Mouse (Mus musculus): ENCODE results near the gene Ybx1. TPM values are rescaled to one million over a fixed set of nuclear protein-coding genes. Genes with fewer than 3 reads are reported as not detected.

The Ybx1 gene
- total RNA-seq, 2 experiments from 2014 or later, result 555 to 590 TPM

DNA sequence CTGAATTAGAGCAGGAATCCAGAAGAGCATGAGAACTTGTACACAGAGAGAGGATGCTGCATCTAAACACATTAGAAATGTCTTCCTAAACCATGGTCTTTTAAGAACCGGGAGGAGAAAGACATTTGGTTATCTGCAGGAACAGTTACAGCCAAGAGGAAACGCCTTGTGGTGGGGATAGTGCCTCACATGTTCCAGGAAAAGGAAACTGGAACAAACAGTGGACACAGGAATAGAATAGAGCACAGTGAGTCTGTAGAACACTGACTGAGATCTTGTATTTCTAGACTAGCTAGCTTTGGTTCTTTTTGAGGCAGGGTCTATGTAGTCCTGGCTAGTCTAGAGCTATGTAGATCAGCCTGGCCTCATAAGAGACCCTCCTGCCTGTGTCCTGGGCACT lies 19.2 kb downstream of the Ybx1 start:
- DNase-seq (ENCODE audit: low spot score in 2 of 2), result no peak

DNA sequence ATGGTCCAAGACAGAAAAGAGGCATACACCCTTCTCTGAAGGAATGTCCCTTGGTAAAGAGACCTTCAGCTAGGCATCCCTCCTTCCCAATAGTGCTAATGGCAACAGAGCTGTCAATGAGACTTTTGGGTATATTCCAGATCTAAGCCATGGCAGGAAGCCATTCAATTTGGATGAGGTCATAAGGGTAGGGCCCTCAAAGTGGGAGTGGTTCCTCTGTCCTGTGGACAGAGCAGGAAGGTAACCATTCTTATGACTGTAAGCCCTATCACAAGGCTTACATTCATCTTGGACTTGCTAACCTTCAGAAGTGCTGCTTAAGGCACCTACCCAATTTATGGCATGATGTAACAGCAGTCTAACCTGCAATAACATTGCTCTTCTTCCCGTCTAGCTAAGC lies 19.8 kb downstream of the Ybx1 start:
- no peak for DNase-seq (ENCODE audit: low spot score in 2 of 2)

- DNase-seq (ENCODE audit: low spot score in 2 of 2), result no peak
Observed at GRCm38 (mm10) chr4:119266606-119267005, 27.8 kb downstream of the Ybx1 start.

DNA sequence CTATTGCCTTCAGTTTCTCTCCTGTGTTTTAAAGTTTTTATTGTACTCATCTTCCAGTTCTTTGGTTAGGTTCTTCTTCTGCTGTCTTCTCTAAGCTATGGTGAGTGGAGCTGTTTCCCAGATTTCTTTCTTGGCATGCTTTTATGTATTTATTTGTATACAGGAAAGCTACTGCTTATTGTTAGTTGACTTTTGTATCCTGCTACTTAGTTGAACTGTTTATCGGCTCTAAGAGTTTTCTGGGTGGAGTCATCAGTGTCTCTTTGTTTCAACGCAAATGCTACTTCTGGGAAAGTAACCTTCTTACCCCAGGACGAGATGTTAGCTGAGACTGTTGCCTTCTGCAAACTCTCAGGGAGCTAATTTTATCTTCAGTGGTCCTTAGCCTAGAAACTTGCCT lies 30.9 kb downstream of the Ybx1 start:
- no peak for DNase-seq (ENCODE audit: low spot score in 2 of 2)

DNA sequence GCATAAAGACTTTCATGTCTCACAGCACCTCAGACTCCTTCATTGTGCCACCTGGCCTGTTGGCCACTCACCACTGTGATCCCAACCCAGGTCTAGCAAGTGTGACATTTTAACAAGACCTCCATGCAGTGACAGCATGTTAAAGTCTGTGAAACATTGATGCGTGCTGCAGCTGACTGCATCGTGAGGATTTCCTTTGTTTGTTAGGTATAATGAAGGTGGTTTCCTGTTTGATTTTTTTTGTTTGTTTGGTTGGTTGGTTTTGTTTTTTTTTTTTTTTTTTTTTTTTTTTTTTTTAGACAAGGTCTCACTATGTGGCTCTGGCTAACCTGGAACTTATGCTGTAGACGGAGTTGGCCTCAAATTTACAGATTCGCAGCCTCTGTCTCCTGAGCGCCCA lies 31.9 kb downstream of the Ybx1 start:
- DNase-seq (ENCODE audit: low spot score in 2 of 2), result no peak

DNA sequence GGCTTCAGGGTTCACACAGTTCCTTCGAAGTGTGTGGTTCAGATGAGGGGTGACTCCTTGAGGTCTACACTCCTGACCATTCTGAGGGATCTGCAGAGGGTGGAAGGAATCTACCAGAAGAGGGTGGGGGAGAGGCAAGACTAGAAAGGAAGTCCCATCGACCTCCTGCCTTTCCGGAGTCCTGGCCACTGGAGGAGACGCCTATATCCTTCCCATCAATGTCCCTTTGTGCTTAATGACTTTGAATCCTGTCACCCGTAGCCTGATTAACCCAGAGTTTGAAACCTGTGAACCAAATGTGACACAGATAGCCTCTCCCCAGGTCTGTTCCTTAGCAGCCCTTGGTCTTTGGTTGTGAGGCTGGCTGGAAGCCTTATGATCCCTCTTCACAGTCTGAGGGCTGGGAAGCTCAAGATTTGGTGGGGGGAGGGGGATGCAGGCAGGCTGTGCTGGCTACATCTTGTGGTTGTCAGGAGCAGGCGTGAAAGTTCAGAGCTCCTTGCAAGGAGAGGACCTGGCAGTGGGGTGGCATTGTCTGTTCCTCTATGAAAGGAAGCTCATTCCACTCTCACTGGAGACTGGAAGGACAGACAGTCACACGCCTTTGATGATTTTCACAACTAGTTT lies 33.2 kb downstream of the Ybx1 start:
- DNase-seq (ENCODE audit: low spot score in 2 of 2), result no peak

DNA sequence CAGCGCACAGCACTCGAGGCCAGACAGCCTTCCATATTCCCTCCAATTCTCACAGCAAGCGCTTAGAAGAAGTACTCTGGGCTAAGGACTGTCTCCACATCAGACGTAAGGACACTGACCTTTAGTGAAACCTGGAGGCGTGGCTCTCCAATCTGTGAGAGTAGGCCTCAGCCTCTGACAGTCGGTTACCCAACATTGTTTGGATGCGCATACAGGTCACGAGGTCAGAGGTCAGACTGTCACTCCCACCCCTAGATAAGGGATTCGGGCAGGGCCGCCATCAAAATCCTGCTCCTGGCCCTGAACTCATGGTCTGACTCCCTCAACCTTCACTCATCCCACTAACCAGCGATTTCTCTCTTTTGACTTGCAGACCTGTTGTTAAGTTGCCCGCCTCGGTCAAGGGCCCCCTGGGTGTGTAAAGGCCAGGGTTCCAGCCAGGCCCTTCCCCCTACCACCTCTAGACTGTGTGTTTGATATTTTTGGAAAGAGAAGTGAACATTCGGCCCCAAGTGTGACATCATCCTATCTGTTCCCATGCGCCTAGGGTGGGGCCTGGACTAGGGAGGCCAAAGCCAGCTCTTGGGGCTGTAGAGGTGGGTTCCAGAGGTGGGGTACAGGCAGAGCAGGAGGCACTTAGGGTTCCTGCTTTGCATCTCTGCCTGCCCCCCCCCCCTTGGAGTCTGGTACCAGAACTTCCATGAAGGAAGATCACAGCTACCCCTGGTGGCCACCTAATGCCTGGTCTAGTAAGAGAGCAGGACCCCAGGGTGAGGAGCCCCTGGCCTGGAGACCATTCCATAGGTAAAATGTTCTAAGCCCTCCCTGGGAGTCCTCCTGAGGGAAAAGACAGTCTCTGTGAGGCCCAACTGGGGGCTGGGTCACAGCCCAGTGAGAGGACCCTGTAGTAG lies 34.8 kb downstream of the Ybx1 start:
- no peak for DNase-seq (ENCODE audit: low spot score in 2 of 2)

- no peak for DNase-seq (ENCODE audit: low spot score in 2 of 2)
Observed at GRCm38 (mm10) chr4:119257083-119257482, 37.3 kb downstream of the Ybx1 start.

DNA sequence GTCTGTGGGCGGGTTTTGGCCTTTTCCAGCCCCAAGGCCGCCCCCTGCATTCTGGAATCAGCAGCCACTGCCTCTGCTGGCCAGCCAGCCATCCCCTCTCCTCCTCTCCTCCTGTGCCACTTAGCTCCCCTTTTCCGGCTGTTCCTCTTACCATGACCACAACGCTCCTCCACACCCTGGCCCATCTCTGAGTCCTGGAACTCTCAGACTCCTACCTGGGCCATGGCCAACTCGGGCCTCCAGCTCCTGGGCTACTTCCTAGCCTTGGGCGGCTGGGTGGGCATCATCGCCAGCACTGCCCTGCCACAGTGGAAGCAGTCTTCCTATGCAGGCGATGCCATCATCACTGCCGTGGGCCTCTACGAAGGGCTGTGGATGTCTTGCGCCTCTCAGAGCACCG lies 39.1 kb downstream of the Ybx1 start, which contains the start of gene Cldn19:
Gene Cldn19 (plus strand): TSS at position 64 of the 400 bp plus-strand sequence.
- no peak for DNase-seq (ENCODE audit: low spot score in 2 of 2)

DNA sequence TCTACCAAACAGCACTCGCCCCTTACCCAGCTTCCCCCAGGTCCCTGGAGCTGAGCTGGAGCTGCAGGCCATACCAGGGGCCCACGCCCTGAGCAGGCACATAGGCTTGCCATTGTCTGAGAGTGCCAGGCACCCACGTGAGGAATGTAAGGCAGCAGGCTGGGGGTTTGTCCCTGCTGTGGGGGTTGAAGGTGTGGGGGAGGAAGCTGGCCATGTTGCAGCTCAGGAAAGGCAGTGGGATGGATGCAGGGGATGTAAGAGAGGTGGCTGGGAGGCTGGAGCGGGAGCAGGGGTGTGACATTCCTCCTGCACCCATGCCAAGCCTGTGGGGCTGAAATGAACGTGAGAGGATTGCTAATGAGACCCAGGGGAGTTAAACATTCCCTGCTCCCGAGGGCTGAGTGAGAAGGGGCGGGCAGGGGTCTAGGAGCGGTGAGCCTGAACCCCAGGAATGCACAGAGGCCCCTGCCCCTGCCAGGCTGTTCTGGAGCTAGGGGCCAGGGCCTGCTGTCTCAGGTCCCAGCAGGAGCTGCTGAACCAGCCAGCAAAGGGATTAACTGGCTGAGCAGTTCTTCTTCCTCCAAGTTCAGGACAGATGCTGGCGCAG lies 40.3 kb downstream of the Ybx1 start:
- DNase-seq (ENCODE audit: low spot score in 2 of 2), result no peak

DNA sequence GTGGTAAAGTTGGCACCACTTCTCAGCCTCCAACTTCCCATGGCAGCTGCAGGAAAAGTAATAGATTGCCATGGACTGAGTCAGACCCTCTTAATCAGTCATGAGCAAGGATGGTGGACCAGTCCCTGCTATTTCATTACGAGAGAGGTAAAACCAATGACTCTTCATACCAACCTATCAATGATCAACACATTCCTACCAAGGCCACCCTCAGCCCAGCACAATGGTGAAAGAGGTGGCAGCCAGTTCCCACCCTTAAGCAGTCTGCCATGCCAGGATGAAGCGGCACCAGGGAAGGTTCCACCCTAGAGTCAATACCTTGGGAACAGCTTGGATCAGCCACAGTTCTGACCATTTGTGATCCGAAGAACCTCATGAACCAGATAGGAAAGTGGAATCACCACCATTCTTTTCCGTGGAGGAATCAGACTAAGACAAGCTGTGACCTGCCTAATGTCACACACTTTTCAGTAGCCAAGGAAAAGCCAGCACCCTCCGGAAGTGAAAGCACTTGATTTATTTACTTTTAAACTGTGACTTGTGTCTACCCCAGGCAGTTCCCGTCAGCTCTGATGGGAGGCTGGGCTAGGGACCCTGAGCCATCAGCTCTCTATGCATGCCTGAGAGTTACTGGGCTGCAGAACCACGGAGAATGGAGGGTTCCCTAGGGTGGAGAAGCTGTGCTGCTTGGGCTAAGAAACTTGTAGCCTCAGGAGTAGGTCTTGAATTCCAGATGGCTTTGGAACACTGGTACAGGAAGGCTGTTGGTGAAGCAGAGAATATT lies 42.2 kb downstream of the Ybx1 start:
- no peak for DNase-seq (ENCODE audit: low spot score in 2 of 2)

GRCm38 (mm10) chr4:119248407-119248965 lies 45.9 kb downstream of the Ybx1 start:
- no peak for DNase-seq (ENCODE audit: low spot score in 2 of 2)

DNA sequence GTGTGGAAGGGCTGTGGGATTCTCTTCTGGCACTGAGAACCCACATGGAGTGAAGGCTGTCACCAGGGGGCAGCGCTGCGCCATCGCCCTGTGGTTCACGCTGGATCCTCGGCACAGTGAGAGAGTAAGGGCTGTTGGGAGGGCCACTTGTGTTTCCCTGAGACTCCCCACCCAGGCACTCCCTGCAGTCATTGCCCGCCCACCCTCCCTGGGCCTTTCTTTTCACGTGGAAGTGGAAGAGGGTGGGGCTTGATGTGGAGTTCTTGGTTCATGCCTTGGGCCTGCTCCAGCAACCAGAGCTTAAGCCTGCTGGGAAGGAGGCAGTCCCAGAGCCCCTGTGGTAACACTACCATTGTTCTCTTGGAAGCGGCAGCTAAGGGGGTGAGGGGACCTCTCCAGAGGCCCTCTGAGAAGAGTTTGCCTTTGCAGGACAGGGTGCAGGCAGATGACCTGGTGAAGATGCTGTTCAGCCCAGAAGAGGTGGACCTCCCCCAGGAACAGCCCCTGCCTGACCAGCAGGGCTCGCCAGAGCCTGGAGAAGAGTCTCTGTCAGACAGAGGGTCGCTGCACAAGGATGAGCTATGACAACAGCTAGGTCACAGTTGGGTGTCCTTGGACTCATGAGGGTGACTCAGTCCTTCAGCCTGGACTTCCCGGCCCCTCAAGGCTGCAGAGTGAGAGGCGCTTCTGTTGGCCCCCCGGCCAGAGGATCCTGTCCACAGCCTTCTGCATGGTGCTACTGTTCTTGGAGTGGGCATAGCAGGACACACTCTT lies 46.8 kb downstream of the Ybx1 start:
- DNase-seq (ENCODE audit: low spot score in 2 of 2), result peak; percentile 59 to 66

- DNase-seq (ENCODE audit: low spot score in 2 of 2), result no peak
Observed at GRCm38 (mm10) chr4:119246688-119247225, 47.6 kb downstream of the Ybx1 start.

DNA sequence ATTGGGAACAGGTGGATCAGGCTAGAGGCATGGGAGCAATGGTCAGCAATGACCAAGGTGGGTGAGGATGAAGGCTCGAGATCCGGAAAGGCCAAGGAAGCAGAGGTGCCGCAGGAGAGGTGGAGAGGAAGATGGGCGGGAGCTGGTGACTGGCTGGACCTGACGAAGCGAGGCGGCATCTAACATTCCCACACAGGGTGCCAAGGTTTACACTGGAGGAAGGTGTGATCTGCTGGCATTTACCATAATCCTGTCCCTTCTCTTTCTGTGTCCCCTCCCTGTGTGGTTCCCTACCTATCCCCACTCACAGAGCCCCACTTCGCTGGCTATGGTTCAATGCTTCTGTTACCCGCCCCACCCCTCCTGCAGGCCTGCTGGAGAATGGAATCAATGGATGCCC lies 48.4 kb downstream of the Ybx1 start:
- DNase-seq (ENCODE audit: low spot score in 2 of 2), result no peak

- no peak for DNase-seq (ENCODE audit: low spot score in 2 of 2)
Observed at GRCm38 (mm10) chr4:119245556-119245955, 48.8 kb downstream of the Ybx1 start.

DNA sequence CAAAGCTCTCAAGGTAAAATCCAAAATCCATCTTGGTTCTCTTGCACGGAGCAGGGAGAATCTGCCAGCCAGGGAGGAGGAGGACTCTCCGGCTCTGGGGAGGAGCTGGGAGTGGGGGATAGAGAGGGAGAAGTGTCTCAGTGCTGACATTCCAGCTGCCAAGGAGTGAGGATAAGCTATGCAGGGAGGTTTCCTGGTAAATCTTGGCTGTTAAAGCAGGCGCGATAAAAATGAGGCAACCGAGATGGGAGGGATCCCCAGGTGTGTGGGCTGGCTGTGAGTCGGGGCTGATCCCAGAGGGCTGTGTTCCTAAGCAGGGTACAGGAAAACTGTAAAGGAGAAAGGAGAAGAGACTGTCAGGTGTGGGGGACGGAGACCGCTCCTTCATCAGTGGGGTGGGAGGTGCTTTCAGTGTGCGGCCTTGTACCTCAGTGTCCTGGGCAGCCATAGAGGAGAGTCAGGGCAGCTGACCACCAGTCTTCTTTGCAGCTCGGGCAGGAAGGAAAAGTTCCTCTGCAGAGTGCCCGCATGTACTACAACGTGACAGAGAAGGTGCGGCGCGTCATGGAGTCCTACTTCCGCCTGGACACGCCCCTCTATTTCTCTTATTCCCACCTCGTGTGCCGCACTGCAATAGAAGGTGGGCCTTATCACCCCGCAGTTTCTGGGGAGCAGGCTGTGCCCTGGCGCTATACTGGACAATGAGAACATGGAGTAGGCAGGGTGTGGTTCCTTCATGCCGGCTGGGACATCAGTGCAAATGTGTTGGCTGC lies 49.8 kb downstream of the Ybx1 start:
- no peak for DNase-seq (ENCODE audit: low spot score in 2 of 2)

DNA sequence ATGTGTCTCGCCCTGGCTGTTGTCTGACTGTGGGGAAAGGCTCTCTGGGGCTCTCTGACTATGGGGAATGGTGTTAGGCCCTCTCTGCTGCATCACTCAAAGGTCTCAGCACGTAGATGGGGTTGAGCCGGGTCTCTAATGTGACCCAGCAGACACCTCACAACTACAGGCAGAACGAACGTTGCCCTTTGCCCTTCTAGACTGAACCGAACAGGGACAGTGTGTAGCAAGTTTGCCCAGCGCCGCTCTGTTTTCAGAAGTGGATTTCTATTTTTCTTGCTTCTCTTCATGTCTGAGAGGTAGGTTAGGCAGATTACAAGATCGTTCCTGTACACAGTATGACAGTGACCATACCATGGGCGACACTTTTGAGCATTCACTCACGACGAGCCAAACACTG lies 51.8 kb downstream of the Ybx1 start:
- DNase-seq (ENCODE audit: low spot score in 2 of 2), result no peak

DNA sequence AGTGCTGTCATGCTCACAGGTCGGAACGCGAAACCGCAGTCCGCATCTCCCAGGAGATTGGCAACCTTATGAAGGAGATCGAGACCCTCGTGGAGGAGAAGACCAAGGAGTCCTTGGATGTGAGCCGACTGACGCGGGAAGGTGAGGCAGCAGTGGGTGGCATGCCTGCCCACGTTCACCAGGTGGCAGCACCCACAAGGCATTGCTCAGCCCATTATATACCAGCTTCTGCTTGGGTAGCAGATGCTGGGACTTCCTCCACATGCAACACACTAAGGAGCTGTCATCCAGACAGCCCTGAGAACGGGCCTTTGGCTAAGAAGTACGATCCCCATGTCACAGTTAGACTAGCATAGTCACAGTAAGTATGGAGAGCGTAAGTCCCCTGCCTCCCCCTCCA lies 52.7 kb downstream of the Ybx1 start:
- DNase-seq (ENCODE audit: low spot score in 2 of 2), result no peak

Measured in adrenal gland, postnatal 4 days (tissue).